ENCODE assay signal across 32 mouse cellular contexts in the genomic region with DNA sequence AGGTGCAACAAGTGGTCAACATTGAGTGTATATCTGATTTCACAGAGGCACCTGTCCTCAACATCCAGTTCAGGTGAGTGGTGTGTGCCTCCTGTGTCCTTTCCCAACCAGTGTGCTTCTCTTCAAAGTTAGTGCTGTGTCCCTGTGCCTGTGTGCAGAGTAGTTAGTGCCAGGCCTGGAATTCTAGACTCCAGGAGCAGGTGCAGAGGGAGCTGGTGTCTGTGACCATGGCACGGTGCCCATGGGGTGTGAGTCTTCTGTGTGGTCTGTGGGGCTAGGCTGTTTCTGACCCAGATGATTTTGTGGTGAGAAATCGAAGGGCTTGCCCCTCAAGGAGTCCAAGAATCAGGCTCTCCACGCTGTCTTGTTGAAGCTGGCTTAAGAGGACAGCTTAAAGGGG. TPM values are rescaled to one million over a fixed set of nuclear protein-coding genes. Genes with fewer than 3 reads are reported as not detected.
"Had no signal": no experiment of that assay in that cellular context is flagged by ENCODE, and none has a peak within 500 bp of the region (broad histone marks: within the 10 kb centered on the region; RNA-seq: fewer than 3 reads in every experiment).

No protein-coding gene starts in this region.

- H3K4me2 ChIP-seq: heart, embryonic 12.5 days; hindbrain, embryonic 13.5 days; hindbrain, embryonic 15.5 days; limb, embryonic 13.5 days; limb, embryonic 15.5 days; liver, embryonic 12.5 days had no signal

- DNase-seq: gastrocnemius, postnatal 25 days; heart, adult 18-20 months; heart, postnatal 10 days; kidney, adult 18-20 months; kidney, adult 8-10 months; kidney, postnatal 14 days; kidney, postnatal 36 days; layer of hippocampus, adult 9-11 months; layer of hippocampus, postnatal 36 days; left cerebral cortex, postnatal 4 days had no signal

- H3K9me3 ChIP-seq: heart, embryonic 10.5 days; heart, embryonic 12.5 days; hindbrain, embryonic 13.5 days; hindbrain, embryonic 15.5 days; limb, embryonic 13.5 days; limb, embryonic 15.5 days; liver, embryonic 12.5 days had no signal

- H3K4me3 ChIP-seq: heart, embryonic 10.5 days; heart, embryonic 12.5 days; hindbrain, embryonic 13.5 days; hindbrain, embryonic 15.5 days; limb, embryonic 13.5 days; limb, embryonic 15.5 days; liver, embryonic 12.5 days had no signal

- H3K4me1 ChIP-seq: heart, embryonic 10.5 days; heart, embryonic 12.5 days; hindbrain, embryonic 13.5 days; hindbrain, embryonic 15.5 days; limb, embryonic 13.5 days; limb, embryonic 15.5 days had no signal

- H3K27me3 ChIP-seq: heart, embryonic 12.5 days; hindbrain, embryonic 13.5 days; hindbrain, embryonic 15.5 days; limb, embryonic 13.5 days; limb, embryonic 15.5 days; liver, embryonic 12.5 days had no signal

- ATAC-seq: hindbrain, postnatal 0 days; intestine, postnatal 0 days; liver, embryonic 12.5 days had no signal

- H3K9ac ChIP-seq: heart, embryonic 12.5 days; hindbrain, embryonic 13.5 days; hindbrain, embryonic 15.5 days; limb, embryonic 13.5 days; limb, embryonic 15.5 days; liver, embryonic 12.5 days; liver, embryonic 14.5 days had no signal

- H3K27ac ChIP-seq: heart, embryonic 10.5 days; hindbrain, embryonic 13.5 days; hindbrain, embryonic 15.5 days; hindbrain, postnatal 0 days; limb, embryonic 13.5 days; limb, embryonic 15.5 days; liver, embryonic 12.5 days; liver, embryonic 14.5 days had no signal

RNA-seq across cellular contexts. Expression of a gene that starts 25.9 kb away (rescaled TPM):
- total RNA-seq: gastrocnemius, adult 8-10 months; gastrocnemius, postnatal 25 days; heart, adult 18-20 months; heart, adult 8-10 months; heart, postnatal 10 days; heart, postnatal 25 days; hematopoietic stem cell, adult 5-6 weeks; hindbrain, postnatal 0 days; layer of hippocampus, adult 18-20 months; layer of hippocampus, adult 8-10 months; layer of hippocampus, postnatal 14 days; layer of hippocampus, postnatal 36 days; left cerebral cortex, adult 18-20 months; left cerebral cortex, adult 8-10 months; left cerebral cortex, postnatal 10 days; left cerebral cortex, postnatal 25 days; left cerebral cortex, postnatal 4 days; liver, adult 2 months had no signal
- polyA plus RNA-seq: liver, adult 2 months had no signal
